Mouse (Mus musculus) C3H10T1/2 (cell line): ENCODE measurements around the gene Spc24. TPM values are rescaled to one million over a fixed set of nuclear protein-coding genes. Genes with fewer than 3 reads are reported as not detected.

ENCODE experiments used
- polyA plus RNA-seq, 2 experiments: library from polyadenylated mRNA; unstranded; fragments of >200 nt; fragmentation: generic; extraction: Trizol; gene quantifications; one replicate each; pipeline ENCODE4 v1.2.1; 2012; ENCODE audit warnings: missing spikeins in 2 of 2

Spc24 gene
- 10 to 100 TPM; 66.5 to 79.4 TPM for polyA plus RNA-seq

DNA sequence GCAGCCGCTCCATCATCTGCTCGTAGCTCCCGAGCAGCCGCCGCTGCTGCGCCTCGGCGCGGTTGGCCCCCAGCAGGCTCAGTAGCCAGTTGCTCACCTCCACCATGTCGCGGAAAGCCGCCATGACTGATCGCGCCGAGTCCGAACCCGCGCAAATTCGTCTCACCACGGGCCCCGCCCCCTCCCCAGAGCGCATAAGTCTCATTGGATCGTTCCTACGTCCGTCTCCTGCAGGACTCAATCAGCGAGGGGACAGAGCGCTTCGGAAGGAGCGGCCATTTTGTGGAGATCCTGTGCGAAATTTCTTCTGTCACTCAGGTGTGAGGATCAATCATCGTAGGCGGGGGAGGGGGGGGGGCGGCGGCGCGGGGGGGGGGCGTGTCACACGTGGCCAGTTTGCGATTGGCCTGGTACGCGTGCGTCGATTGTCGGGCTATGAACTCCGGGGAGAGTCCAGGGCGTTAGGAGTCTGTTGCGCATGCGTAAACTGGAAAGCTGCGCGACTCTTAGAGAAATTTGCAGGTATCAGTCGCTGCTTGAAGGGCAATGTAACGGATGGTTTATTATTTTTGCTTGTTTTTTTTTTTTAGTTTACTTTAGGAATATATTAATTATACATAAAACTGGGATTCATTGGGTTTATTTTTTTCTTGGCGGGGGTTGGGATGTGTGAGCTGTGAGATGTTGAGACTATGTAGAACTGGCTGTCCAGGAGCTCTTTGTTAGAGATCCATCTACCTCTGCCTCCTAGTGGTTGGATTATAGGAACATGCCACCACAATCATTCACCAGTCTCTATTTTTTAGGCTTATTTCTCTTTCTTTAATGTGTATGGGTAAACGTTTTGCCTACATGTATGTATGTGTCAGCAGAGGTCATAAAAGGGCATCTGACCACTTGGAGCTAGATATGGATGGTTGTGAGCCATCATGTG lies at the start of gene Spc24:
TSS of gene Spc24 (minus strand) at position 149 of the 934 bp plus-strand sequence.

DNA sequence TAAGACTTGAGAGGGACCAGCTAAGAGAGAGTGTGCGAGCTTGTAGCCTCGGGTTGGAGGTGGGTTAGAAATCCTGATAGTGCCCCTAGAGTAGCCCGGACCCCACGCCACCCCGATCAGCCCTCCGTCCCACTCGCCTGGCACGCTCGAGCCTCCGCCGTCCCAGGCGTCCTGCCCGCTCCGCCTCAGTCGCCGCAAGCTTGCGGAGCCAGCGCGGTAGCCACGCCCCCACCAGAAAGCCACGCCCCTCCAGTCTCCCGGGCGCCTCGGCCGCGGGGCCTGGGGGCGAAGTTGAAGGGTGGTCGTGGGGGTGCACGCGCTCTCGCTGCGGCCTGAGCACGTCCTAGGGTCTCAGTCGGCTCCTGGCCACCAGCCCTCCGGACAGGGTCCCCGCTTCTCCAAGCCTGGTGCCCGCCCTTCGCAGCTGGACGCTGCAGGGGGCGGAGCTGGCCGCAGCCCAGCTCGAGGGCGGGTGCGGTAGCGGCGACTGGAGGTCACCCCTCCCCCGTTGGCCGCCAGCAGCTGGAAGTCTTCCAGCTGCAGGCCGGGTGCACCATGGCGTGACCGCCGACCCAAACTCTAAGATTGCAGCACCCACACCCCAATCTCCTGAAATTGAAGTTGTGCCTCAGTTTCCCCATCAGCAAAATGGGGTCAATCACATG lies 38.4 kb upstream of the Spc24 start, which contains the start of gene Kank2:
TSS of gene Kank2 (minus strand) at position 400 of the 665 bp plus-strand sequence.

DNA sequence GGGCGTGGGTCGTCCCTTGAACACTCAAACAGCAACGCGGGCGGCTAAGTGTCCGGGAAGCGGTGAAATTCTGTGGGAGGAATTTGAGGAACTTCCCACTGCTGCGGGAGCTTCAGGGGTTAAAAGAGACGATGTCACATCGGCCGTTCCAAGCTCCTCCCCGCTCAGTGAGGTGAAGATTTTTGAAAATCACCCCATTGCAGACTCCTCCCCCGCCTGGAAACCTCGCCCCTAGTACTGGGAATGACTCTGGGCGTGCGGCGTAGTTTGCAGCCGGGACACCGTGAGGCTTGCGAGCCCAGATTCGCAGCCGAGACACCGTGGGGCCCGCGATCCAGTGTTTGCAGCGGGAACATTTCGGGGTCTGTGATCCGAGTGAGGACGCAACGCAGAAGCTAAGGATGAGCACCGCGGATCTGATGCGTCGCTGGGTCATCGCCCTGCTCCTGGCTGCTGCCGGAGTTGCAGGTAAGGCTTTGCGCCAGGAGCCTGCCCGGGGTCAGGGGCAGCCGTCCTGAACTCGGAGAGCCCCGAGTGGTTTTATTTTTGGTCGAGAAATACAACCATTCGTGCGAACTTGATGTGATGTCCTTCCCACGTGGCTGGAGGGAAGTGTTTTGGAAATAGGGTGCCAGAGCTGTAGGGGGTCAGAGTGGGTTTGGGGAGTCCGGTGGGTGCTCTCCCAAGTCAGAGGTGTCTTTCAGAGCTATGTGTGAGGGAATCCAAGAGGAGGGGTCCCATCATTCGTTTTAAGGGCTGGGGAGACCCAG lies 36.5 kb downstream of the Spc24 start, which contains the start of gene Ldlr:
TSS of gene Ldlr (plus strand) at position 107 of the 770 bp plus-strand sequence.

Other genes starting within 250 kb of the Spc24 start
- 1 to 10 TPM in 1 of 2 experiments, under 1 TPM in 1; 0.15 to 1.4 TPM for gene AB124611, start 234.1 kb downstream of the Spc24 start, polyA plus RNA-seq
- 10 to 100 TPM; 28.3 to 50.1 TPM for gene Carm1, start 213.4 kb downstream of the Spc24 start, polyA plus RNA-seq
- gene Timm29, start 167.6 kb downstream of the Spc24 start, polyA plus RNA-seq = 10 to 100 TPM in 1 of 2 experiments, 1 to 10 TPM in 1; 5.0 to 17.7 TPM
- 10 to 100 TPM; 21.6 to 22.3 TPM for gene Yipf2, start 167.5 kb downstream of the Spc24 start, polyA plus RNA-seq
- gene Smarca4, start 144.1 kb downstream of the Spc24 start, polyA plus RNA-seq = 10 to 100 TPM; 38.3 to 66.5 TPM
- 10 to 100 TPM; 24.4 to 32.6 TPM for gene Ldlr, start 36.8 kb downstream of the Spc24 start, polyA plus RNA-seq
- 10 to 100 TPM; 13.4 to 57.5 TPM for gene Kank2, start 38.4 kb upstream of the Spc24 start, polyA plus RNA-seq
- gene Angptl8, start 75.2 kb upstream of the Spc24 start, polyA plus RNA-seq = not detected
- 10 to 100 TPM in 1 of 2 experiments, 1 to 10 TPM in 1; 2.3 to 10.7 TPM for gene Dock6, start 92.3 kb upstream of the Spc24 start, polyA plus RNA-seq
- gene Rab3d, start 157.9 kb upstream of the Spc24 start, polyA plus RNA-seq = 10 to 100 TPM in 1 of 2 experiments, 1 to 10 TPM in 1; 2.4 to 10.6 TPM
- gene Ccdc159, start 167.2 kb upstream of the Spc24 start, polyA plus RNA-seq = 1 to 10 TPM; 2.1 to 6.2 TPM
- 100 to 1,000 TPM in 1 of 2 experiments, 10 to 100 TPM in 1; 68.4 to 138 TPM for gene Tmem205, start 167.3 kb upstream of the Spc24 start, polyA plus RNA-seq
- 10 to 100 TPM; 10.1 to 21.5 TPM for gene Plppr2, start 176.7 kb upstream of the Spc24 start, polyA plus RNA-seq
- 1 to 10 TPM; 6.5 to 8.7 TPM for gene Swsap1, start 195.5 kb upstream of the Spc24 start, polyA plus RNA-seq
- under 1 TPM; 0.04 to 0.52 TPM for gene Epor, start 203.2 kb upstream of the Spc24 start, polyA plus RNA-seq
- gene Rgl3, start 229.1 kb upstream of the Spc24 start, polyA plus RNA-seq = 10 to 100 TPM in 1 of 2 experiments, 1 to 10 TPM in 1; 4.1 to 10.4 TPM
- gene Ccdc151, start 242.3 kb upstream of the Spc24 start, polyA plus RNA-seq = 1 to 10 TPM in 1 of 2 experiments, under 1 TPM in 1; 0.64 to 1.9 TPM
- gene Prkcsh, start 242.5 kb upstream of the Spc24 start, polyA plus RNA-seq = 100 to 1,000 TPM; 110 to 200 TPM